Mouse (Mus musculus) stomach, embryonic 14.5 days (tissue): ENCODE results near the gene Alcam. TPM values are rescaled to one million over a fixed set of nuclear protein-coding genes. Genes with fewer than 3 reads are reported as not detected.
A peak's percentile ranks its signal among the peaks of the same experiment; 100 is the strongest.

Source experiments
- ATAC-seq: fragments of 200-750 bp; cut with Nextera tagmentation; 2 replicates; pipeline ENCODE4 v1.8.0; 2017; ENCODE audit warnings: low read depth, moderate TSS enrichment; ENCODE audit not compliant: insufficient number of reproducible peaks, insufficient read depth, low FRiP score
- H3K27ac ChIP-seq: fragments of 300-500 bp; sonication (generic); 2 replicates; pipeline ENCODE4 v1.5.1; 2014; ENCODE audit warnings: mild to moderate bottlenecking, low read length, moderate library complexity, mixed read lengths
- H3K27me3 ChIP-seq: fragments of 300-500 bp; sonication (generic); 2 replicates; pipeline ENCODE4 v1.6.1; 2014; ENCODE audit warnings: low read length, control low read depth, mixed read lengths; ENCODE audit not compliant: control insufficient read depth, insufficient read depth
- H3K36me3 ChIP-seq: fragments of 300-500 bp; sonication (generic); 2 replicates; pipeline ENCODE4 v1.6.1; 2014; ENCODE audit warnings: mild to moderate bottlenecking, control low read depth, low read length, moderate library complexity, mixed read lengths; ENCODE audit not compliant: control insufficient read depth, insufficient read depth
- H3K4me1 ChIP-seq: fragments of 300-500 bp; sonication (generic); 2 replicates; pipeline ENCODE4 v1.6.1; 2014; ENCODE audit warnings: low read length, control low read depth, mixed read lengths; ENCODE audit not compliant: control insufficient read depth, insufficient read depth
- H3K4me2 ChIP-seq: fragments of 300-500 bp; sonication (generic); replicated peaks from 2 replicates; pipeline ENCODE4 v1.6.1; 2014; ENCODE audit warnings: low read depth, low read length, control low read depth
- H3K4me3 ChIP-seq: fragments of 300-500 bp; sonication (generic); 2 replicates; pipeline ENCODE4 v1.5.1; 2014; ENCODE audit warnings: low read depth, low read length, control low read depth
- H3K9ac ChIP-seq: fragments of 300-500 bp; sonication (generic); replicated peaks from 2 replicates; pipeline ENCODE4 v1.6.1; 2014; ENCODE audit warnings: low read depth, mild to moderate bottlenecking, control low read depth, low read length, moderate library complexity, mixed read lengths
- H3K9me3 ChIP-seq: fragments of 300-500 bp; sonication (generic); 2 replicates; pipeline ENCODE4 v1.6.1; 2016; ENCODE audit warnings: low read depth, low read length, control low read depth; ENCODE audit not compliant: control insufficient read depth
- WGBS: fragments of 180-500 bp; shearing (Covaris S2); extraction: QIAGEN DNeasy Blood & Tissue Kit; methylation state at CpG from one replicate; pipeline ENCODE4 v1.1.7; 2014; 5-methylcytosine and 5-hydroxymethylcytosine counted together
- polyA plus RNA-seq: library from polyadenylated mRNA; unstranded; fragments of >200 nt; fragmentation: Nextera tagmentation; extraction: Ambion mirVana; gene quantifications from 2 replicates; pipeline ENCODE4 v1.2.1, GENCODE M21; 2014

The Alcam gene
- polyA plus RNA-seq, 1 experiment from 2014 or later, result 103 TPM

GRCm38 (mm10) chr16:52450245-52451100, 3.4 kb downstream of the Alcam start:
- Histone ChIP-seq H3K4me2 (peak overlapping the region; percentile 86), H3K36me3 (no peaks in the 10 kb centered on the region), H3K4me3 (peak overlapping the region; percentile 74), H3K9me3 (no peaks in the 10 kb centered on the region), H3K27me3 (no peaks in the 10 kb centered on the region), H3K9ac (peak overlapping the region; percentile 65), H3K27ac (peak overlapping the region; percentile 85), H3K4me1 (0 out of 2 replicates have a peak, but pooled peaks cover 8% of the 10 kb centered on the region)
- WGBS, result 1% methylated on average over 28 of the region's 28 CpGs
- ATAC-seq, result no peak

GRCm38 (mm10) chr16:52449889-52450244, 4.0 kb downstream of the Alcam start:
- peak overlapping the region; percentile 86 for H3K4me2 ChIP-seq
- H3K4me1 ChIP-seq, result 0 out of 2 replicates have a peak, but pooled peaks cover 8% of the 10 kb centered on the region
- no peaks in the 10 kb centered on the region for H3K36me3 ChIP-seq
- H3K9me3 ChIP-seq, result no peaks in the 10 kb centered on the region
- peak overlapping the region; percentile 74 for H3K4me3 ChIP-seq
- peak overlapping the region; percentile 65; the same call in 1 of the 2 replicates for H3K9ac ChIP-seq
- ATAC-seq, result no peak
- H3K27ac ChIP-seq, result peak overlapping the region; percentile 66; the same call in 1 of the 2 replicates
- H3K27me3 ChIP-seq, result no peaks in the 10 kb centered on the region
- WGBS, result 10% methylated on average over 3 of the region's 3 CpGs

DNA sequence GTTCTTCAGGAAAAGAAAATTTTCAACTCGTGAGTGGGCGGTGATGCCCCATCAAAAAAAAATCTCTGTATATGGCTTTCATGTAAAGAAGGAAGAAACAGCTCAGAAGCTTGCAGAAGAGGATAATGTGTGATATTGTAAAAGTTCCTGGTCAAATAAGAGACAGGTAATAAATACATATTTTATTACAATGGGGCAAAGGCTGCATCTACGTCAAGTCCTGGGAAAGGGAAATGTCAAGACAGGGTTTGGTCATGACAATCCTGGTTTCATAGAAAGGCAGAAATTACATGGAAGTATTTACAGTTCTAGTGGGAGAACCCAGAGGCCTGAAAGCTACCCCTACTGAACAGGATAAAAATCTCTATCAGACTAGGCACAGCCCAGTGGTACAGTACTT, 7.9 kb downstream of the Alcam start:
- H3K4me3 ChIP-seq, result no peak overlapping the region
- no peak overlapping the region for H3K27ac ChIP-seq
- ATAC-seq, result no peak
- H3K4me2 ChIP-seq, result no peak overlapping the region
- H3K4me1 ChIP-seq, result 0 out of 2 replicates have a peak, but pooled peaks cover 12% of the 10 kb centered on the region
- H3K36me3 ChIP-seq, result no peaks in the 10 kb centered on the region
- WGBS, result 90% methylated on average over 3 of the region's 3 CpGs
- no peaks in the 10 kb centered on the region for H3K9me3 ChIP-seq
- H3K9ac ChIP-seq, result no peak overlapping the region
- H3K27me3 ChIP-seq, result no peaks in the 10 kb centered on the region

DNA sequence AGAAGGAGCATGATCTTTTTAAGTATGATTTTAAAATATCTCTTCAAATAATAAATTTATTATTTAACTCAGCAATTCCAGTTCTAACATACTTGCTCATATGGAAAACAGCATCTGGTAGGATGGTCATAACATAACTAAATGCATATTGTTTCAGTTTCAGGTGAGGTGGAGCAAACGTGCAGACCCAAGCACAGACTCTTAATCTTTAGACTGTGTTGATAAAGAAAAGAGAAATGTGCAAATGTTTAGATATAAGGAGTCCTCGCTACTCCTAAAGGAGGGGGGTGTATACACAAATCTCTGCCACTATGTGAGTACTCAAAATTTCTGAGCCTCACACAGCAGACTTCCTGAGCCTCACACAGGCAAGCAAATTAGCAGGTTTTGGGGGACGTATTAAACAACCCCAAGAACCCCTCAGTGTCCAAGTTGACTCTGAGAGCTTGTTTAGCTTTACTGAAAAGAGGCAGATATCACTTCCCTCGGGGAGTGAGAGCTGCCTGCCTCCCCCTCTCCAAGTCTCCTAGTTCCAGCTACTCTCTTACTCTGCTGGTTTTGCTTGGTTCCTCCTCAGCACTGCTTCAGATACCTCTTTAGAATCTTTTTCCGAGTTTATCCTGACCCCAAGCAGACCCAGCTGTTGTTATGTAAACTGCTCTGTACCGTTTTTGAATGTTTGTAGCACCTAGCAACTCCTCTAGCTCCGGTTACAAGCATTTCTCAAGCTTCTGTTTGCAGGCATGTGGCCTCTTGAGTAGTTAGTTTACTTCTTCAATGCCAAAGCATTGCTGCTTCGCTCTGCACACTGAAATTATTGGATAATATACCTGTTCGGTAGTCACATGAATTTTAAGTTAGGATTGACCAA, 10.0 kb downstream of the Alcam start:
- peaks cover 10% of the 10 kb centered on the region; the same call in 1 of the 2 replicates for H3K4me1 ChIP-seq
- no peak overlapping the region for H3K9ac ChIP-seq
- no peak overlapping the region for H3K4me3 ChIP-seq
- no peak overlapping the region for H3K4me2 ChIP-seq
- WGBS, result 31% methylated on average over 9 of the region's 9 CpGs
- no peak for ATAC-seq
- H3K9me3 ChIP-seq, result no peaks in the 10 kb centered on the region
- no peaks in the 10 kb centered on the region for H3K27me3 ChIP-seq
- no peaks in the 10 kb centered on the region for H3K36me3 ChIP-seq
- H3K27ac ChIP-seq, result no peak overlapping the region

- no peak for ATAC-seq
- H3K9ac ChIP-seq, result no peak overlapping the region
- no peaks in the 10 kb centered on the region for H3K36me3 ChIP-seq
- 72% methylated on average over 1 of the region's 1 CpGs for whole genome bisulfite sequencing
- H3K4me1 ChIP-seq, result peaks cover 10% of the 10 kb centered on the region; the same call in 1 of the 2 replicates
- H3K27ac ChIP-seq, result no peak overlapping the region
- no peaks in the 10 kb centered on the region for H3K9me3 ChIP-seq
- no peaks in the 10 kb centered on the region for H3K27me3 ChIP-seq
- no peak overlapping the region for H3K4me2 ChIP-seq
- H3K4me3 ChIP-seq, result no peak overlapping the region
These were observed 10.8 kb downstream of the Alcam start for GRCm38 (mm10) chr16:52443055-52443454.

- Histone ChIP-seq H3K27me3 (no peaks in the 10 kb centered on the region), H3K27ac (no peak overlapping the region; the same call in 1 of the 2 replicates), H3K9ac (no peak overlapping the region), H3K4me2 (no peak overlapping the region), H3K4me1 (peaks cover 10% of the 10 kb centered on the region; the same call in 1 of the 2 replicates), H3K4me3 (no peak overlapping the region), H3K9me3 (no peaks in the 10 kb centered on the region), H3K36me3 (no peaks in the 10 kb centered on the region)
- no peak for ATAC-seq
These were observed 14.3 kb downstream of the Alcam start for GRCm38 (mm10) chr16:52439600-52439999.

DNA sequence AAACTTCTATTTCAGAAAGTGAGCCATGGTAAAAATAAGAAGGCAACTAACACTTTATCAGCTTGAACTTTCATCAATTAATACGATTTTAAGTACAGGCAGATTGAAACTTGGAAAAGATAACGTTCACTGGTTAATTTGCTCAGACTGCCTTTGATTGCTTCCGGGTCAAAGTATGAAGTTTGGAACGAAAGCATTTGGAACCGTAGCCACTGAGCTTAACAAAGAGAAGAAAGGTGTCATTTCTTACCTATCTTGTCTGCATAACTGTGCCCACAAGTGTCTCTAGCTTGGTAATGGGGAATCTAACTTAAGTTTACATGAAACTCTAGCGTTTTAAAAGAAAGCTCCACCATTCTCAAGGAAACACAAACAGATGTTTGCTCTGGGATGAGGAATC, 14.9 kb downstream of the Alcam start:
- Histone ChIP-seq H3K27ac (peak overlapping the region; percentile 6; the same call in 1 of the 2 replicates), H3K27me3 (no peaks in the 10 kb centered on the region), H3K9me3 (no peaks in the 10 kb centered on the region), H3K4me1 (peaks cover 8% of the 10 kb centered on the region; the same call in 1 of the 2 replicates), H3K4me3 (no peak overlapping the region), H3K4me2 (no peak overlapping the region), H3K36me3 (no peaks in the 10 kb centered on the region), H3K9ac (no peak overlapping the region)
- WGBS, result 56% methylated on average over 6 of the region's 6 CpGs
- no peak for ATAC-seq

GRCm38 (mm10) chr16:52438216-52438904, 15.5 kb downstream of the Alcam start:
- Histone ChIP-seq H3K9ac (no peak overlapping the region), H3K4me1 (peaks cover 3% of the 10 kb centered on the region; the same call in 1 of the 2 replicates), H3K4me3 (no peak overlapping the region), H3K27me3 (no peaks in the 10 kb centered on the region), H3K9me3 (no peaks in the 10 kb centered on the region), H3K4me2 (no peak overlapping the region), H3K36me3 (no peaks in the 10 kb centered on the region), H3K27ac (no peak overlapping the region)
- WGBS, result 43% methylated on average over 6 of the region's 6 CpGs
- ATAC-seq, result peak; percentile 33; the same call in 1 of the 2 replicates
